Mouse (Mus musculus) midbrain, postnatal 0 days (tissue): ENCODE results near the gene Cdkn2d. TPM values are rescaled to one million over a fixed set of nuclear protein-coding genes. Genes with fewer than 3 reads are reported as not detected.

Experiments used
- ATAC-seq: fragments of 200-750 bp; cut with Nextera tagmentation; 2 replicates; pipeline ENCODE4 v1.8.0; 2017; ENCODE audit warnings: moderate number of reproducible peaks, mild to moderate bottlenecking, moderate TSS enrichment, moderate library complexity; ENCODE audit not compliant: low FRiP score
- DNase-seq: peaks from one replicate; pipeline ENCODE4 v3.0.0-alpha.2; 2015; ENCODE audit warnings: low spot score
- H3K27ac ChIP-seq: fragments of 300-500 bp; sonication (generic); 2 replicates; pipeline ENCODE4 v1.5.1; 2014; ENCODE audit warnings: low read depth, mild to moderate bottlenecking, low read length, mixed read lengths
- H3K27me3 ChIP-seq: fragments of 300-500 bp; sonication (generic); 2 replicates; pipeline ENCODE4 v1.6.1; 2014; ENCODE audit warnings: low read length, control low read depth, mixed read lengths; ENCODE audit not compliant: insufficient read depth
- H3K36me3 ChIP-seq: fragments of 300-500 bp; sonication (generic); 2 replicates; pipeline ENCODE4 v1.6.1; 2014; ENCODE audit warnings: low read length, control low read depth, mixed read lengths; ENCODE audit not compliant: insufficient read depth
- H3K4me1 ChIP-seq: fragments of 300-500 bp; sonication (generic); 2 replicates; pipeline ENCODE4 v1.6.1; 2014; ENCODE audit warnings: mild to moderate bottlenecking, control low read depth, antibody characterized with exemption, low read length, mixed read lengths; ENCODE audit not compliant: insufficient read depth
- H3K4me2 ChIP-seq: fragments of 300-500 bp; sonication (generic); 2 replicates; pipeline ENCODE4 v1.6.1; 2014; ENCODE audit warnings: low read depth, mild to moderate bottlenecking, low read length, mixed read lengths; ENCODE audit not compliant: poor library complexity, severe bottlenecking
- H3K4me3 ChIP-seq: fragments of 300-500 bp; sonication (generic); 2 replicates; pipeline ENCODE4 v1.5.1; 2014; ENCODE audit warnings: low read depth, mild to moderate bottlenecking, low read length, moderate library complexity
- H3K9ac ChIP-seq: fragments of 300-500 bp; sonication (generic); replicated peaks from 2 replicates; pipeline ENCODE4 v1.6.1; 2014; ENCODE audit warnings: mild to moderate bottlenecking, low read length, moderate library complexity, mixed read lengths; ENCODE audit not compliant: poor library complexity, severe bottlenecking
- H3K9me3 ChIP-seq: fragments of 300-500 bp; sonication (generic); 2 replicates; pipeline ENCODE4 v1.6.1; 2016; ENCODE audit warnings: low read length, control low read depth
- CTCF ChIP-seq: IDR thresholded peaks from 2 replicates; pipeline ENCODE4 v1.5.1; 2016; ENCODE audit warnings: antibody characterized with exemption, mild to moderate bottlenecking
- WGBS: fragments of 180-500 bp; shearing (Covaris S2); extraction: QIAGEN DNeasy Blood & Tissue Kit; methylation state at CpG from one replicate; pipeline ENCODE4 v1.1.7; 2014; 5-methylcytosine and 5-hydroxymethylcytosine counted together
- polyA plus RNA-seq: library from polyadenylated mRNA; unstranded; fragments of >200 nt; fragmentation: Nextera tagmentation; extraction: Ambion mirVana; gene quantifications from 2 replicates; pipeline ENCODE4 v1.2.1, GENCODE M21; 2015
- total RNA-seq: library from RNA; depleted of rRNA; stranded (reverse); fragments of >200 nt; gene quantifications from 2 replicates; pipeline ENCODE4 v1.2.3, GENCODE M21; 2014

Gene Cdkn2d
- total and polyA plus RNA-seq, 2 experiments from 2014 or later = 126 to 141 TPM

GRCm38 (mm10) chr9:21333523-21333922 lies 42.3 kb upstream of the Cdkn2d start:
- WGBS = 93% methylated on average over 1 of the region's 1 CpGs
- no peak for TF ChIP-seq CTCF
- DNase-seq = no peak
- Histone ChIP-seq H3K9me3 (no peaks in the 10 kb centered on the region), H3K4me1 (no peaks in the 10 kb centered on the region), H3K4me3 (no peak overlapping the region), H3K4me2 (no peak overlapping the region), H3K27me3 (no peaks in the 10 kb centered on the region), H3K27ac (no peak overlapping the region), H3K36me3 (no peaks in the 10 kb centered on the region), H3K9ac (no peak overlapping the region)
- ATAC-seq = no peak

- Histone ChIP-seq H3K27me3 (no peaks in the 10 kb centered on the region), H3K36me3 (no peaks in the 10 kb centered on the region), H3K9me3 (no peaks in the 10 kb centered on the region), H3K4me1 (no peaks in the 10 kb centered on the region), H3K4me2 (no peak overlapping the region), H3K27ac (no peak overlapping the region), H3K4me3 (no peak overlapping the region), H3K9ac (no peak overlapping the region)
- DNase-seq (no peak), ATAC-seq (no peak)
- no peak for TF ChIP-seq CTCF
- 21% methylated on average over 9 of the region's 9 CpGs for WGBS
These were observed 41.2 kb upstream of the Cdkn2d start for GRCm38 (mm10) chr9:21332161-21333061.

GRCm38 (mm10) chr9:21331365-21332140 lies 40.3 kb upstream of the Cdkn2d start:
- Histone ChIP-seq H3K9ac (no peak overlapping the region), H3K9me3 (no peaks in the 10 kb centered on the region), H3K27ac (no peak overlapping the region), H3K4me1 (no peaks in the 10 kb centered on the region), H3K27me3 (no peaks in the 10 kb centered on the region), H3K4me3 (no peak overlapping the region), H3K36me3 (no peaks in the 10 kb centered on the region), H3K4me2 (no peak overlapping the region)
- 86% methylated on average over 12 of the region's 12 CpGs for WGBS
- DNase-seq = no peak
- TF ChIP-seq CTCF = no peak
- no peak for ATAC-seq

GRCm38 (mm10) chr9:21329699-21330289 lies 38.6 kb upstream of the Cdkn2d start:
- H3K27me3 ChIP-seq = no peaks in the 10 kb centered on the region
- no peaks in the 10 kb centered on the region for H3K36me3 ChIP-seq
- 90% methylated on average over 10 of the region's 10 CpGs for WGBS
- H3K4me3 ChIP-seq = no peak overlapping the region
- no peak for TF ChIP-seq CTCF
- no peak for DNase-seq
- no peaks in the 10 kb centered on the region for H3K4me1 ChIP-seq
- H3K9me3 ChIP-seq = no peaks in the 10 kb centered on the region
- H3K4me2 ChIP-seq = no peak overlapping the region
- no peak for ATAC-seq
- no peak overlapping the region for H3K9ac ChIP-seq
- no peak overlapping the region for H3K27ac ChIP-seq

- Histone ChIP-seq H3K27ac (no peak overlapping the region), H3K9ac (no peak overlapping the region), H3K27me3 (no peaks in the 10 kb centered on the region), H3K4me2 (no peak overlapping the region), H3K9me3 (no peaks in the 10 kb centered on the region), H3K4me1 (no peaks in the 10 kb centered on the region), H3K4me3 (no peak overlapping the region), H3K36me3 (no peaks in the 10 kb centered on the region)
- TF ChIP-seq CTCF = no peak
- no peak for ATAC-seq
- 69% methylated on average over 3 of the region's 5 CpGs for WGBS
- no peak for DNase-seq
These were observed 37.8 kb upstream of the Cdkn2d start for GRCm38 (mm10) chr9:21329041-21329440.
